Mouse (Mus musculus) 3134 (cell line): ENCODE measurements at regions not wholly inside any gene's neighbourhood (a gene's known extent, or its start where the extent isn't known, plus 50 kb on each side); places are given as distances from the start of the nearest gene placed in this dataset.

Experiments used
- DNase-seq: peaks from one replicate; pipeline ENCODE4 v3.0.0-alpha.2; 2011; ENCODE audit warnings: low spot score; ENCODE audit not compliant: insufficient read length; ENCODE audit errors: extremely low read depth

GRCm38 (mm10) chr6:94340546-94340945, 56.8 kb upstream of the Magi1 start:
- DNase-seq, result no peak

GRCm38 (mm10) chr6:94336168-94336567, 52.5 kb upstream of the Magi1 start:
- no peak for DNase-seq
